Mouse (Mus musculus): ENCODE data around the gene Neurod1. TPM values are rescaled to one million over a fixed set of nuclear protein-coding genes. Genes with fewer than 3 reads are reported as not detected.

The Neurod1 gene
- polyA plus RNA-seq, 1 experiment from 2014 or later, result 25.3 TPM

DNA sequence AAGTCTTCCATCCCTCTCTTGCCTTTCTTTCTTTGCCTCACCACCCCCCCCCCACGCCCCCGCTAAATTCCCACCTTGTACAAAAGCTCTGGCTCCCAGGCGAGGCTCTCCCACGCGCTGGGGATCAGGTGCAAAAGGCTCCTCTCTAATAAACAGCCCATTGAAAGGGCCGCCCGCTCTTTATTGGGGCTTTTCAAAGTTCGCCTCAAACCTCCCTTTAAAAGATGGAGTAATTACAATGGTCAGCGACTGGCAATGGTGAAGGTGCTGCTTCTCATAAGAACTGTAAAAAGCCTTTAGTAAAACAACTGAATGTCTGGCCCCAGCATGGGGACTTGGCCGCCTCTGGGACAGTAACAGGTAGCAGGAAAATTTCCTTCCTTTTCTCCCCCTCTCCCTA lies 905 bp downstream of the Neurod1 start:
- Histone ChIP-seq H3K4me1 (peaks cover 31% of the 10 kb centered on the region), H3K4me3 (peak overlapping the region; percentile 49), H3K9me3 (replicated peaks) (no peaks in the 10 kb centered on the region), H3K27ac (peak overlapping the region; percentile 82; the same call in 1 of the 2 replicates), H3K27me3 (peaks cover 55% of the 10 kb centered on the region), H3K9ac (no peak overlapping the region), H3K4me2 (replicated peaks) (peak overlapping the region; percentile 67), H3K36me3 (no peaks in the 10 kb centered on the region)
- 3% methylated on average over 10 of the region's 10 CpGs for WGBS
- ATAC-seq (ENCODE audit: low FRiP score), result no peak

GRCm38 (mm10) chr2:79454786-79455446 lies 1.6 kb downstream of the Neurod1 start:
- Histone ChIP-seq H3K36me3 (no peaks in the 10 kb centered on the region), H3K9ac (peak overlapping the region; percentile 64), H3K27me3 (peaks cover 48% of the 10 kb centered on the region), H3K4me3 (peak overlapping the region; percentile 49), H3K4me2 (replicated peaks) (peak overlapping the region; percentile 67), H3K9me3 (replicated peaks) (no peaks in the 10 kb centered on the region), H3K27ac (peak overlapping the region; percentile 82), H3K4me1 (peaks cover 28% of the 10 kb centered on the region)
- ATAC-seq (ENCODE audit: low FRiP score), result no peak
- 12% methylated on average over 15 of the region's 15 CpGs for WGBS

GRCm38 (mm10) chr2:79453901-79454781 lies 2.4 kb downstream of the Neurod1 start:
- WGBS, result 3% methylated on average over 55 of the region's 55 CpGs
- peak; percentile 39; the same call in 1 of the 2 replicates for ATAC-seq (ENCODE audit: low FRiP score)
- Histone ChIP-seq H3K9ac (peak overlapping the region; percentile 64), H3K4me1 (peaks cover 20% of the 10 kb centered on the region), H3K9me3 (replicated peaks) (no peaks in the 10 kb centered on the region), H3K27ac (peak overlapping the region; percentile 82), H3K4me3 (peak overlapping the region; percentile 49), H3K4me2 (replicated peaks) (peak overlapping the region; percentile 67), H3K27me3 (peaks cover 40% of the 10 kb centered on the region), H3K36me3 (no peaks in the 10 kb centered on the region)

DNA sequence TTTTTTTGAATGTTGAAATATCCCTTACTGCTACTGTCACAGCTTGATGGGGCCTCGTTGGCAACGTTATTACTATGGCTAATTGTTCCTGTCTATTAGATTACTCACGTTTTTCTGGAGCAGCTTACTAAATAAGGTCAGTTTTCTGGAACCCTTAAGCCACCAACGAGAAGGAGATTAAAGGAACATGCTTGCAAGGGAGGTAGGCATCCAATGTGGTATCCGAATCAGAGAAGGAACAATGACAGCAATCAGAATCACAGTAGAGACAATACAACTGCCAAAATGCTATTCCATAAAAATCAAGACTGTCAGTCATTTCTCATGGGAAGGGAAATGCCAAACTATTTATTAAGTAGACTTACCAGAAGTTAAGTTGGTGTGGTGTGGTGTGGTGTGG lies 5.1 kb downstream of the Neurod1 start:
- no peaks in the 10 kb centered on the region for H3K36me3 ChIP-seq
- no peak overlapping the region for H3K4me3 ChIP-seq
- H3K4me2 ChIP-seq (replicated peaks), result no peak overlapping the region
- no peak overlapping the region for H3K9ac ChIP-seq
- H3K27me3 ChIP-seq, result peaks cover 17% of the 10 kb centered on the region
- no peaks in the 10 kb centered on the region for H3K9me3 ChIP-seq (replicated peaks)
- peaks cover 10% of the 10 kb centered on the region for H3K4me1 ChIP-seq
- H3K27ac ChIP-seq, result no peak overlapping the region
- no peak for ATAC-seq (ENCODE audit: low FRiP score)
- WGBS, result 46% methylated on average over 5 of the region's 5 CpGs

DNA sequence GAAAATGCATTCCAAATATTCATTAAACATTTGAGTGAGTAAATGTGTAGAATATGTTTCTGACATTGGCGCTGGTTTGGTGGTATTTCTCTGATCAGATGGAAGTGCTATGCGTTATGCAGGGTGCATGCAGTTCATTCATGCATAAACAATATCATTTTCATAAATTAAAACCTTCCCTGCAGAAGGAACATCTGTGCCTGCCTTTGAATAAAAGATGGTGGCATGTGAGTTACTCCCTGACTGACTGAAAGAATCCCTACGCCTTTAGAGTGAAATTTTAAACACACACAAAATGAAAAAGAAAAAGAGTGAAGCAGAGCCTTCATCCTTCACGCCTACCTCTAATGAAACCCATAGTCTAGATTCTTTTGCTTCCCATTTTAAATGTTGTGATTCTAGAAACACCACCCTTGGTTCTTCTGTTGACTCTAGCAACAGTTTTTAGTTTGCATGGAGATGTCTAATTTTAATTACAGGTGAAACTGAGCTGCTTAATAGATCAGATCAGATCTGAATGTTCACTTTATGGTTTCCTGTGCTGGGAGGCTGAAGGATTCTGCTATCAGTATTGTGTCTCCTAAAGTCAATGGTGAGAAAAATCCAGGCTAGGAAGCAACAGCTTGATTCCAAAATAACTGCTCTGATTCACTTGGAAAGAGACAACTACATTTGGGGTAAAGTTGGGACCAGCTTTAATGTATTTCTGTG lies 5.7 kb downstream of the Neurod1 start:
- WGBS, result 44% methylated on average over 4 of the region's 4 CpGs
- Histone ChIP-seq H3K9ac (no peak overlapping the region), H3K27ac (no peak overlapping the region; the same call in 1 of the 2 replicates)

DNA sequence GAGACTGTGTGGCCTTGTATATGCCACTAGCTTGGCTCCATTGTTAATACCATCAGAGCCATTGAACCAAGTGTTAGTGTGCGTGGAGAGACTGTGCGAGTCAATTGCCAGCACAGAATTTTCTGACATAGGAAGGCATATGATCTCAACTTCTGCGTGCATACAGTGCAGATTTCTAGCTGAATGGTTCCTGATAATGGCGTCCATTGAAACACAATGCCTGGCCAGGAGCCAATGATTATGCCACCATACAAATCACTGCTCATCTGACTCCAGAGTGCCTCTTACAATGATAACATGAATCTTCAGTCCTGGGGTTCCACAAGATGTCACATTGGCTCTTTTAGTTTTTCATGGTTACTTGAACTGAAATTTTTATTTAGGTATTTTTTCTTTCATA lies 7.2 kb downstream of the Neurod1 start:
- Histone ChIP-seq H3K4me3 (no peak overlapping the region), H3K9me3 (replicated peaks) (no peaks in the 10 kb centered on the region), H3K4me2 (replicated peaks) (no peak overlapping the region), H3K9ac (no peak overlapping the region), H3K27me3 (peaks cover 3% of the 10 kb centered on the region), H3K27ac (no peak overlapping the region), H3K4me1 (peaks cover 2% of the 10 kb centered on the region), H3K36me3 (no peaks in the 10 kb centered on the region)
- ATAC-seq (ENCODE audit: low FRiP score), result no peak; the same call in 1 of the 2 replicates
- WGBS, result 57% methylated on average over 4 of the region's 4 CpGs

More for the DNA sequence above, 5.7 kb downstream of the Neurod1 start:
- H3K36me3 ChIP-seq, result no peaks in the 10 kb centered on the region
- peaks cover 16% of the 10 kb centered on the region for H3K27me3 ChIP-seq
- peaks cover 10% of the 10 kb centered on the region for H3K4me1 ChIP-seq
- no peaks in the 10 kb centered on the region for H3K9me3 ChIP-seq (replicated peaks)
- no peak for ATAC-seq (ENCODE audit: low FRiP score)
- H3K4me2 ChIP-seq (replicated peaks), result no peak overlapping the region
- no peak overlapping the region for H3K4me3 ChIP-seq

DNA sequence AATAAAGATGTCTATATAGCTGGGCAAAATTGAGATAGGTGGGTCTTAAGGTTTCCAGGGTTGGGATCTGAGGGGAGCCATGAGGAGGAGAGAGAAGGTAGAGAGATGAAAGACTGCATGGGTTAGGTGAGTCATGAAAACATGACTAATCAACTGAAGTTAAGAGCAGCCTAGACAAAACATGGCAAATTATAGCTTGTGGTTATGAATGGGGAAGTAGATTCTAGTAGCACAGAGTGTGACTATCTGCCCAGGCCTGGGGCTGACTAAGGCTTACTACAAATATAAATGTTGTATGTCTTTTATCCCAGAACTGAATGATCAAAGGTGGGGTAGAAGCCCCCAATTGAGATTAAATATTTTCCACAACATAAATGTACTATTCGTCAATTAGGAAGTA lies 9.4 kb downstream of the Neurod1 start:
- WGBS, result 68% methylated on average over 1 of the region's 1 CpGs
- Histone ChIP-seq H3K9me3 (replicated peaks) (no peaks in the 10 kb centered on the region), H3K27ac (no peak overlapping the region), H3K4me3 (no peak overlapping the region), H3K4me1 (no peaks in the 10 kb centered on the region), H3K9ac (no peak overlapping the region), H3K36me3 (no peaks in the 10 kb centered on the region), H3K27me3 (no peaks in the 10 kb centered on the region), H3K4me2 (replicated peaks) (no peak overlapping the region)
- ATAC-seq (ENCODE audit: low FRiP score), result no peak

DNA sequence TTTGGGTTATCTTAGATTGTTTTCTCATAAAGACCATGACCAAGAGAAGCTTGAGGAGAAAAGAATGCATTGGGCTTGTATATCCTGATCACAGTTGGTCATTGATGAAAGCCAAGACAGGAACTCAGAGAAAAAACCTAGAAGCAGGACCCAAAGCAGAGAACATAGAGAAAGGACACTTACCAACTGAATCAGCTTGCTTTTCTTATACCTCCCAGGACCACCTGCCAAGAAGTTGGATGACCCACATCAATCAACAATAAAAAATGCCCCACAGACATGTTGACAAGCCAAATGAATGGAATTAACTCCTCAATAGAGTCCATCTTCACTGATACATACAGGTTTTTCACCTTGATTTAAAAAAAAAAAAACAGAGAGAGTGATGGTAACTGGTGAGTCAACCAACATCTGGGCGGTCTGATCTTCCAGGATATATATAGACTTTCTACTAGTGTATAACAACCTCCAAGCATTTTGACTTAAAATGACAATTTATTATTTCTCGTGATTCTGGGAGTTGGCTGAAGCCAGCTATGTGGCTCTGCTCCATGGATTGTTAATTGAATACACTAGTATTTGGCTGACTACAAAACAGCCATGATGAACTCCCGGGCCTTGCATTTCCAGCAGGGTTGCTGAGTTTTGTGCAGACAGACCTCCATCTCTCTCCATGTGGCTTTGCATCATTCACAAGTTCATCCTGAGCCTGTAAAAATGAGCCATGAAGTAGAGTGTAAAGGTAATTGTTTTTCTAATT lies 12.5 kb downstream of the Neurod1 start:
- Histone ChIP-seq H3K9ac (no peak overlapping the region), H3K36me3 (no peaks in the 10 kb centered on the region), H3K4me3 (no peak overlapping the region), H3K4me1 (no peaks in the 10 kb centered on the region), H3K9me3 (replicated peaks) (no peaks in the 10 kb centered on the region), H3K4me2 (replicated peaks) (no peak overlapping the region), H3K27ac (no peak overlapping the region), H3K27me3 (no peaks in the 10 kb centered on the region)
- WGBS, result 81% methylated on average over 3 of the region's 3 CpGs
- ATAC-seq (ENCODE audit: low FRiP score), result no peak

DNA sequence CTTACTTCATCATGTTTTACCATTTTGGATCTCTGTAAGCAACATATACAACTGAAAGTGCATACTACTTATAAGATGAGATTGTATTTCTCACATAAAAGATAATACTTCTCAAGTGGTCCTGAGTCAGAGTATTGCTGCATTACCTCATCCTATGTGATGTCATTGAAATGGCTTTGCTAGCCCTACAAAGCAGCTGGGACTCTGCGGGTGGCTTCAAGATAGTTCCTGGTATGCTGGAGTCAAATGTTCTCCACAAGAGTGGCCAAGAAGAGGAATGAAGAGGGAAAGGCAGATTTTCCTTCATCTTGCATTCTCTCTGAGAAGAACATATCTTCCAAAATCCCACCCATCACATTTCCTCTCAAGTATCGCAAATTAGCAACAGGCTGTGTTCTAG lies 13.2 kb downstream of the Neurod1 start:
- H3K27me3 ChIP-seq, result no peaks in the 10 kb centered on the region
- H3K4me3 ChIP-seq, result no peak overlapping the region
- H3K36me3 ChIP-seq, result no peaks in the 10 kb centered on the region
- no peaks in the 10 kb centered on the region for H3K4me1 ChIP-seq
- no peak overlapping the region for H3K4me2 ChIP-seq (replicated peaks)
- H3K9ac ChIP-seq, result no peak overlapping the region
- no peak for ATAC-seq (ENCODE audit: low FRiP score)
- H3K9me3 ChIP-seq (replicated peaks), result no peaks in the 10 kb centered on the region
- no peak overlapping the region for H3K27ac ChIP-seq
- WGBS, result 100% methylated on average over 2 of the region's 2 CpGs

DNA sequence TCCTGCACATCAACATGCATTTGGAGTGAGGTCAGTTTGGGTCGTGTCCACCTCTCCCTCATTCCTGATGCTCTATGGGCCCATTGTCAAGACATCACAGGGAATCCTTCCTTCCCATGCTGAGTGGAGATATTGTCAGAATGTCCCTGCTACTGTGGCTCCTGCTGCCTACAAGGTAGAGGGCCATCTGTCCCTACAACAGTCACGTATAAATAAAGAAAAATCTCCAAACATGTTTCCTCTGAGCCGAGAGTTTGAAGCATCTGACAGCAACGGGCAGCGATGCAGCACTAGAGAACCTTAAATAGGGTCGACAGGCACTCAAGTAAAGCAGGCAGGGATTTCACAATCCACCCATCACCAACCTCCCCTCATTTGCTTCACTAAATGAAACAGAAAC lies 13.6 kb downstream of the Neurod1 start:
- H3K4me1 ChIP-seq, result no peaks in the 10 kb centered on the region
- WGBS, result 86% methylated on average over 6 of the region's 6 CpGs
- H3K9me3 ChIP-seq (replicated peaks), result no peaks in the 10 kb centered on the region
- H3K4me3 ChIP-seq, result no peak overlapping the region
- H3K4me2 ChIP-seq (replicated peaks), result no peak overlapping the region
- no peak overlapping the region for H3K9ac ChIP-seq
- H3K27ac ChIP-seq, result no peak overlapping the region
- ATAC-seq (ENCODE audit: low FRiP score), result no peak
- H3K27me3 ChIP-seq, result no peaks in the 10 kb centered on the region
- H3K36me3 ChIP-seq, result no peaks in the 10 kb centered on the region

DNA sequence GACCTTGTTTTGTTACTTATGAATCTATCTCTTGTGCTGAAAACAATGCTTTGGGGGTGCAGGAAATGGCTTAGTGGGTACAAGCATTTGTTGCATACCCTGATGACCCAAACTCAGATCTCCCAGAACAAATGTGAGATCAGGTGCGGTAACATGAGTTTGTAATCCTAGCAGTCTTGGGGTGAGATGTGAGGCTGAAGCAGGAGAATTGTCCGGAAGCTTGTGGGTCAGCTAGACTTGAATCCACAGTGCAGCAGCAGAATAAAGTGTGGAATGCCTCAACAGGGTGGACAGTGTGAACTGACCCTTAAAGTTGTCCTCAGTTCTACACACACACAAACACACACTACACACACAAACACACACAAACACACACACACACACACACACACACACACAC lies 14.3 kb downstream of the Neurod1 start:
- Histone ChIP-seq H3K9ac (no peak overlapping the region), H3K36me3 (no peaks in the 10 kb centered on the region), H3K27ac (no peak overlapping the region), H3K9me3 (replicated peaks) (no peaks in the 10 kb centered on the region), H3K4me3 (no peak overlapping the region), H3K27me3 (no peaks in the 10 kb centered on the region), H3K4me2 (replicated peaks) (no peak overlapping the region), H3K4me1 (no peaks in the 10 kb centered on the region)
- no peak for ATAC-seq (ENCODE audit: low FRiP score)
- 96% methylated on average over 2 of the region's 2 CpGs for WGBS

- Histone ChIP-seq H3K4me2 (replicated peaks) (no peak overlapping the region), H3K36me3 (no peaks in the 10 kb centered on the region), H3K4me1 (peaks cover 14% of the 10 kb centered on the region), H3K4me3 (no peak overlapping the region), H3K27ac (no peak overlapping the region), H3K27me3 (no peaks in the 10 kb centered on the region), H3K9me3 (replicated peaks) (no peaks in the 10 kb centered on the region), H3K9ac (no peak overlapping the region)
- no peak for ATAC-seq (ENCODE audit: low FRiP score)
These were observed 26.5 kb downstream of the Neurod1 start for GRCm38 (mm10) chr2:79430061-79430460.

All from hindbrain, embryonic 12.5 days (tissue).